Mouse (Mus musculus): ENCODE measurements around the gene Lbr. TPM values are rescaled to one million over a fixed set of nuclear protein-coding genes. Genes with fewer than 3 reads are reported as not detected.

Gene Lbr
- 127 and 133 TPM in 2 replicates for polyA plus RNA-seq (2015; fragmentation: Nextera tagmentation; extraction: Ambion mirVana)

- H3K4me2 ChIP-seq = peak within 1 kb of the TSS; percentile 89
- H3K9ac ChIP-seq = peak within 1 kb of the TSS; percentile 76
- peak within 1 kb of the TSS; percentile 98 for H3K27ac ChIP-seq
- H3K9me3 ChIP-seq = no peaks in the 10 kb centered on the region
- H3K36me3 ChIP-seq = no peaks in the 10 kb centered on the region
- under 1% methylated on average over 14 of the region's 14 CpGs for WGBS
- H3K4me3 ChIP-seq (replicated peaks) = peak within 1 kb of the TSS; percentile 71
- H3K27me3 ChIP-seq (replicated peaks) = no peaks in the 10 kb centered on the region
- peaks cover 11% of the 10 kb centered on the region; the same call in 1 of the 2 replicates for H3K4me1 ChIP-seq
- ATAC-seq (ENCODE audit: insufficient read depth, low FRiP score, low read depth) = no peak
Observed at GRCm38 (mm10) chr1:181842781-181843180, at the start of gene Lbr. TSS of gene Lbr (minus strand) at chr1:181843046.

DNA sequence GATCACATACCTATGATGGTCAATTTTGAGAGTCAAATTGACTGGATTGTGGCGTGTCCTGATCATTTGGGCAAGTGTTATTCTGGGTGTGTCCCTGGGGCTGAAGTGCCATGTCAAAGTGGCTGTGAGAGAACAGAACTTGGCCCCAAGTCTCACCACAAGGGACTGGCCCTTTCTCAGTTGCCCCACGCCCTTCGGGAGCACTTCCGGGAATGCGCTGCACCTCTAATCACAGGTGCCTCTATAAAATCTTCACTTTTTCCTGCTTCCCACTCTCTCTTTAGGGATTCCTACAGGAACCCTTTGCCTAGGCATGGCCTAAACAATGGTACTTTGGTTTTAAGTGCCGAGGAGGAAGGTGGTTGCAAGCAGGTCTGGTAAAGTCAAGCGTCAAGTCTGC, 46.8 kb upstream of the Lbr start:
- H3K4me1 ChIP-seq = no peaks in the 10 kb centered on the region
- no peaks in the 10 kb centered on the region for H3K36me3 ChIP-seq
- H3K27ac ChIP-seq = no peak overlapping the region
- no peak overlapping the region for H3K4me3 ChIP-seq (replicated peaks)
- 82% methylated on average over 7 of the region's 7 CpGs for WGBS
- H3K9me3 ChIP-seq = no peaks in the 10 kb centered on the region
- no peak overlapping the region for H3K4me2 ChIP-seq
- no peaks in the 10 kb centered on the region for H3K27me3 ChIP-seq (replicated peaks)
- no peak overlapping the region for H3K9ac ChIP-seq
- ATAC-seq (ENCODE audit: insufficient read depth, low FRiP score, low read depth) = no peak

- Histone ChIP-seq H3K4me3 (replicated peaks) (no peak overlapping the region), H3K4me1 (no peaks in the 10 kb centered on the region), H3K27me3 (replicated peaks) (no peaks in the 10 kb centered on the region), H3K9me3 (no peaks in the 10 kb centered on the region), H3K9ac (no peak overlapping the region), H3K4me2 (peak overlapping the region; percentile 36; the same call in 1 of the 2 replicates), H3K36me3 (no peaks in the 10 kb centered on the region), H3K27ac (no peak overlapping the region)
- ATAC-seq (ENCODE audit: insufficient read depth, low FRiP score, low read depth) = peak; percentile 51; the same call in 1 of the 2 replicates
- WGBS = 7% methylated on average over 11 of the region's 11 CpGs
Observed at GRCm38 (mm10) chr1:181888801-181889200, 46.0 kb upstream of the Lbr start.

DNA sequence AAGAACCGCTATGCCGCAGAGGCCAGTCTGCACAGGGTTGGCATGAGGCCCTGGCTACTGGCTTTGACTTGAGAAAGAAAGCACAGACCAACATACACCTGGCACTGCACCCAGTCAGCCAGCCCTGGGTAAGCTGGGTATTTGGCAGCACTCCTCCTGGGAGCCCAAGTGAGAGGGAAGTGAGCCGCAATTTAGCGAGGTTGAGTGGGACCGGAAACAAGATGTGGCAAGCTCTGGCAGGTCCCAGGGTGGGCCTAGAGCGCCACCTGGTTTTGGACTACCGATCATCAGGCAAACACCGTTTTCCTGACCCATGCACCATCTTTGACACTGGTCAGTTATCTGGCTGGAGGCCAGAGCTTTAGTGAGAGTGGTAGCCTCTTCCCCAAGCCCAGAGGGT, 38.7 kb upstream of the Lbr start:
- no peaks in the 10 kb centered on the region for H3K27me3 ChIP-seq (replicated peaks)
- H3K4me1 ChIP-seq = 0 out of 2 replicates have a peak, but pooled peaks cover 3% of the 10 kb centered on the region
- H3K9ac ChIP-seq = no peak overlapping the region
- H3K4me3 ChIP-seq (replicated peaks) = no peak overlapping the region
- WGBS = 31% methylated on average over 8 of the region's 8 CpGs
- no peak overlapping the region for H3K27ac ChIP-seq
- H3K36me3 ChIP-seq = no peaks in the 10 kb centered on the region
- H3K4me2 ChIP-seq = peak overlapping the region; percentile 27; the same call in 1 of the 2 replicates
- ATAC-seq (ENCODE audit: insufficient read depth, low FRiP score, low read depth) = peak; percentile 34; the same call in 1 of the 2 replicates
- H3K9me3 ChIP-seq = no peaks in the 10 kb centered on the region

DNA sequence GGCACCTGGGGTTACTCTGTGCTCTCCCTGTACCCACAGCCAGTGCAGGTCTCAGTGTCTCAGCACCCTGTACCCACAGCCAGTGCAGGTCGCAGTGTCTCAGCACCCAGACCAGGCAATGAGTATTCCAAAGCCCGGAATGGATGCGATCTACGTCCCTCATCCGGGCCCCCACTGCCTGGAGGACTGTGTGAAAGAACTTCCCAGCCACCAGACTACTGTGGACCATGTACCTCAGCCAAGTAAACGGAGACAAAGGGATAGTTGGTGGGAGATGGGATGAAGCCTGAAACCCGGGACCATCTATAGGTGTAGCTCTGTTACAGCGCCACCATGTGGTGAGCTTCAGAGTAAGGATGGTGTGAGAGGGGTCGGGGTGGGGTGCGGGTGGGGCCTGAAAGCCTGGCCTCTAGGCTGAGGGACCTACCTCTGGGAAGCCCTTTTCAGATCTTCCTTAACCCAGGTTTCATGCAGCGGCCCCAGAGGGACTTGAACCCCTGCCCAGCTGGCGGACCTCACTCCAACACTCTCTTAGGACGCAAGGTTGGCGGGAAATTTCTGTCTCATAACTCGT, 38.0 kb upstream of the Lbr start:
- Histone ChIP-seq H3K4me1 (0 out of 2 replicates have a peak, but pooled peaks cover 3% of the 10 kb centered on the region), H3K4me3 (replicated peaks) (no peak overlapping the region), H3K36me3 (no peaks in the 10 kb centered on the region), H3K9me3 (no peaks in the 10 kb centered on the region), H3K4me2 (no peak overlapping the region), H3K9ac (no peak overlapping the region), H3K27ac (no peak overlapping the region), H3K27me3 (replicated peaks) (no peaks in the 10 kb centered on the region)
- no peak for ATAC-seq (ENCODE audit: insufficient read depth, low FRiP score, low read depth)
- WGBS = 48% methylated on average over 15 of the region's 15 CpGs

GRCm38 (mm10) chr1:181878436-181878835, 35.6 kb upstream of the Lbr start:
- Histone ChIP-seq H3K9ac (no peak overlapping the region), H3K4me1 (0 out of 2 replicates have a peak, but pooled peaks cover 3% of the 10 kb centered on the region), H3K9me3 (no peaks in the 10 kb centered on the region), H3K4me2 (no peak overlapping the region), H3K36me3 (no peaks in the 10 kb centered on the region), H3K4me3 (replicated peaks) (no peak overlapping the region), H3K27me3 (replicated peaks) (no peaks in the 10 kb centered on the region), H3K27ac (no peak overlapping the region)
- no peak for ATAC-seq (ENCODE audit: insufficient read depth, low FRiP score, low read depth)
- 75% methylated on average over 5 of the region's 5 CpGs for WGBS

DNA sequence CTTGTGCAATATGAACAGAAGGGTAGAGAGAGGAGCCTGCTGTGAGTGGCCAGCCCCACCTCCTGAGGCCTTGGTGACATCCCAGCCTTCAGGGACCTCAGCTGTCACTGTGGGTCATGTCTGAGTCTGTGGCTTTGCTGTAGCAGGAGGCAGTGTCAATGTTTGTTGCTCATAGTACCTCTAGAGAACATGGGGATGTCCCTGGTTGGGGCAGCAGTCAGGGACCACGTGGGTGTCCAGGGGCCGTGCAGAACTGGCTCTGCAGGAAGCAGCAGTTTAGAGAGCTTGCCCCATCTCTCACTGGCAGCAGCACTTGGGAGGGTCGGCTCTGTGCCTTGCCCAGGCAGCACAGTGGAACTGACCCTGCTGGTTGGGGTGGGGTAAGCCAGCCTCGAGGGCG, 34.2 kb upstream of the Lbr start:
- peak; percentile 33; the same call in 1 of the 2 replicates for ATAC-seq (ENCODE audit: insufficient read depth, low FRiP score, low read depth)

GRCm38 (mm10) chr1:181876656-181877055, 33.8 kb upstream of the Lbr start:
- no peaks in the 10 kb centered on the region for H3K27me3 ChIP-seq (replicated peaks)
- 60% methylated on average over 3 of the region's 3 CpGs for WGBS
- no peak for ATAC-seq (ENCODE audit: insufficient read depth, low FRiP score, low read depth)
- H3K4me1 ChIP-seq = no peaks in the 10 kb centered on the region
- no peaks in the 10 kb centered on the region for H3K36me3 ChIP-seq
- no peak overlapping the region for H3K4me3 ChIP-seq (replicated peaks)
- H3K27ac ChIP-seq = no peak overlapping the region
- H3K9me3 ChIP-seq = no peaks in the 10 kb centered on the region
- H3K4me2 ChIP-seq = no peak overlapping the region
- H3K9ac ChIP-seq = no peak overlapping the region

More for the DNA sequence above, 34.2 kb upstream of the Lbr start:
- H3K9ac ChIP-seq = no peak overlapping the region
- no peaks in the 10 kb centered on the region for H3K27me3 ChIP-seq (replicated peaks)
- H3K4me2 ChIP-seq = no peak overlapping the region
- no peak overlapping the region for H3K4me3 ChIP-seq (replicated peaks)
- H3K36me3 ChIP-seq = no peaks in the 10 kb centered on the region
- 43% methylated on average over 5 of the region's 5 CpGs for WGBS
- 0 out of 2 replicates have a peak, but pooled peaks cover 3% of the 10 kb centered on the region for H3K4me1 ChIP-seq
- no peaks in the 10 kb centered on the region for H3K9me3 ChIP-seq
- H3K27ac ChIP-seq = no peak overlapping the region

GRCm38 (mm10) chr1:181873086-181873920, 30.5 kb upstream of the Lbr start:
- Histone ChIP-seq H3K27ac (no peak overlapping the region), H3K36me3 (no peaks in the 10 kb centered on the region), H3K4me3 (replicated peaks) (no peak overlapping the region), H3K4me1 (no peaks in the 10 kb centered on the region), H3K9ac (no peak overlapping the region), H3K9me3 (no peaks in the 10 kb centered on the region), H3K27me3 (replicated peaks) (no peaks in the 10 kb centered on the region), H3K4me2 (no peak overlapping the region)
- 67% methylated on average over 9 of the region's 9 CpGs for WGBS
- no peak for ATAC-seq (ENCODE audit: insufficient read depth, low FRiP score, low read depth)

GRCm38 (mm10) chr1:181872639-181873038, 29.8 kb upstream of the Lbr start:
- ATAC-seq (ENCODE audit: insufficient read depth, low FRiP score, low read depth) = no peak

GRCm38 (mm10) chr1:181866429-181867280, 23.8 kb upstream of the Lbr start:
- Histone ChIP-seq H3K27ac (peak overlapping the region; percentile 67; the same call in 1 of the 2 replicates), H3K27me3 (replicated peaks) (no peaks in the 10 kb centered on the region), H3K4me2 (no peak overlapping the region), H3K4me3 (replicated peaks) (no peak overlapping the region), H3K36me3 (no peaks in the 10 kb centered on the region), H3K9me3 (no peaks in the 10 kb centered on the region), H3K4me1 (peaks cover 9% of the 10 kb centered on the region; the same call in 1 of the 2 replicates), H3K9ac (no peak overlapping the region)
- 73% methylated on average over 6 of the region's 6 CpGs for WGBS
- ATAC-seq (ENCODE audit: insufficient read depth, low FRiP score, low read depth) = no peak

More at GRCm38 (mm10) chr1:181872639-181873038, 29.8 kb upstream of the Lbr start:
- Histone ChIP-seq H3K9ac (no peak overlapping the region), H3K4me3 (replicated peaks) (no peak overlapping the region), H3K4me2 (no peak overlapping the region), H3K4me1 (no peaks in the 10 kb centered on the region), H3K9me3 (no peaks in the 10 kb centered on the region), H3K27ac (no peak overlapping the region), H3K36me3 (no peaks in the 10 kb centered on the region), H3K27me3 (replicated peaks) (no peaks in the 10 kb centered on the region)
- WGBS = 60% methylated on average over 3 of the region's 3 CpGs

Data from stomach, embryonic 15.5 days (tissue).